Mouse (Mus musculus): ENCODE results near the gene Ttc9c.

The Ttc9c gene

DNA sequence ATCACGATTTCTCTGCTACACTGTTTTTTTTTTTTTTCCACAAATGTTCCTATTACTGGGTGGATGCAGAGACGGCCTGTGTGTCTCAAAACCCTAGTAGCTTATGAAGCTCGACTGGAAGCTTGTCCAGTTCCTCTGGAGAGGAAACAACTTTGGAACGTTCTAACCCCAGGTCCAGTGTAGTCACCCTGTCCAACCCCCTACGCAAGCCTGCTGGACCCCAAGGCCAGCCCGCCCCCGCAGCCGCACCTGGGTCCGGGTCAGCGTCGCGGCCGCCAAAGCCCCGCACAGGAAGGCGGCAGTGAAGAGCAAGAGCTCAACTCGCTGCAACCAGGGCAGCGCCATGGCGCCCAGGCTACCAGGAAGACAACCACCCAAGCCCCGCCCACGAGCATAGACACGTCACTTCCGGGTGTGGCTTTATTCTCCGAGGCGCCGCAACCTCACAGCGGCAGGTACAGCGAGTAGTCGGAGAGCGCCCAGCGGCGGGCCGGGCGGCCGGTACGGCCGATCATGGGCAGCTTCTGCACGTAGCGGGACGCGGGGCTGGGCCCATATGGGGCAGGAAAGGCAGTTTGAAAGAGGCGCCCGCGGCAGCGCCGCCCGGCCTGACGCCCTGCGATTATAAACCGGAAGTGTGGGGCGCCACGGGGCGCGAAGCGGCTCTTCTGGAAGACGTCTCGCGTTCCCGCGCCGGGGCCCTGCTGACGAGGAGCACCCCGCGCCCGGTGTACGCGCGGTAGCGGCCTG, 44.9 kb downstream of the Ttc9c start, which contains the start of gene Tmem179b:
Gene Tmem179b, minus strand, starts transcription at position 382 of the 750 bp plus-strand sequence.
- peak; percentile 97 for DNase-seq (ENCODE audit: low read depth, low spot score)

DNA sequence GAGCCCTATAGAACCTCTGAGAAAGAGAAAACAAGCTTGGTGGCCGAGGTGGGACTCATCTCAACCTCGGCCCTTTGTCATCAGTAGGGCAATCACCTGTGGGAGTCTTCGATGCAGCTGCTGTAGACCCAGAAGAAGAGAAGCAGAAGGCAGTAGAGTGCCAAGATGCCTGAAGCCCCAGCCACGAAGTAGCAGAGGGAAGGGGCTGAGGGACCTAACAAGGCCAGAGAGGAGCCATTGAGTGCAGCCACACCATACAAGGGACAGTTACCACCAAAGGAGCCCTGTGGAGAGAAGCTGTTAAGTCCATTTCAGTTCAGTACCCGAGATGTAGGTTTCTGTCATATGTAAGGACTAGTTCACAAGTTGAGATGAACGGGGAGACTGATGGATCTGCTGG, 45.7 kb downstream of the Ttc9c start:
- no peak for DNase-seq (ENCODE audit: low read depth, low spot score)

DNA sequence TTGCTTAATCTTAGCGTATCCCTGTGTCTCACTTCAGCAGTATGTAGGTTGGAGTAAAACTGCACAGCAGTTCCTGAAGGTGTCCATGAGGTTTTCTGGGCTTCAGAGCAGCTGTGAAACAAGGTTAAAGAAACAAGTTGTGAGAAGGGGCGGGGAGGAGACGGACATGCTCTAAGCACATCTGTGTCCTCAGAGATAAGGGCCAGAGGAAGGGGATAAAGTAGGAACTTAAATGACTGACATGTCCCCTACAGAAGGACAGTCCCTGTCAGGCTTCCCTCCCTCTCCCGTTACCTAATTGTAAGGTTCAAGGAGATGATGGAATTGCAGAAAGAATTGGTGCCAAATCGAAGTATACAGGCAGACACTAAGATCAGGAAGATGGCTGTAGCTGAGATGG, 46.1 kb downstream of the Ttc9c start:
- no peak for DNase-seq (ENCODE audit: low read depth, low spot score)

DNA sequence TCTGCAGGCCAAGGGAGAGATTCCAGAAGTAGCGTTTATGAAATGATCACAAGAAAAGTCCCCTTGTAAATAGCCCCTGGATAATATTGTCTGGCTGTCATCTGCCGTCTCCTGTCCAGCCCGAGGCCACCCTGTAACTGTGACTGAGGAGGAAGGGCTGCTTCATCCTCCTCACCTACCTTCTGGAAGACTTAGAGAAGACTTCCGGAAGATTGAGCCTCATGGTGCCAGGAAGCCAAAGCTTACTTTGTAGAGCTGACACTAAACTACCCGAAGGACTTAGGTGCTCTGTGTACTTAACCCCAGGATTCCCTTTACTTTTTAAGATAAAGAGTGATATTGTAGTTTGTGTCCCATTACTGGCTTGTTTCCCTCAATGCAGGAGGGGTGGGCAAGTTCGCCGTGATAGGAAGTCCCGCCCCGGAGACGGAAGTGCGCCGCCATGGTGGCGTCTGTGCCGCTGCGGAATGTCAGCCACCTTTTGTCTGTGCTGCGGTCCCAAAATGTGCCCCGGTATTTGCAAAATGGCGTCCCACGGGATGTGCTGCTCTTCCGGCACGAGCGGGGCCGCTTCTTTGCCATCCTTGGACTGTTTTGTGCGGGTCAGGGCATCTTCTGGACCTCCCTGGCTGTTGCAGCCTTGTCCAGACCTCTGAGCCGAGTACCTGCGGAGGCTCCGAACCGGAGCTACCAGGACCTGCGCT, 48.4 kb downstream of the Ttc9c start, which contains the start of gene Tmem223:
Gene Tmem223, plus strand, starts transcription at position 430 of the 704 bp plus-strand sequence.
- peak; percentile 91 for DNase-seq (ENCODE audit: low read depth, low spot score)

DNA sequence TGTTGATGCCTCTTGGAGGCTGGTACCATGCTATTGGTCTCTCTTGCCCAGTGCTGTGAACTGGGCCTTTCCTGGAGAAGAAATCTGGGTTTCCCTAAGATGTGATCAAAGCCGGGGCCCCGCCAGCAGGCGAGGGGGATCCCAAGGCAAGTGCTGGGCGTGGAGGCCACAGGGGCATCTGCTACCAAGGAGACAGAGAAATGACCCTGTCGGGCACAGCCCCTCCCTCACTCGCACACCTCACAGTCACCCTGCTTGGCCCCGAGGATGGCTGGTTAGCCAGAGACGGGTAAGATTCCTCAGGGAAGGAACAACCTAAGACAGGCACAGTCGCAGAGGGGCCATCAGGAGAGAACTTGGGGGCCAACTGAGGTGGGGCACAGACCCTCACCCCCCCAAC, 53.6 kb downstream of the Ttc9c start:
- no peak for DNase-seq (ENCODE audit: low read depth, low spot score)

DNA sequence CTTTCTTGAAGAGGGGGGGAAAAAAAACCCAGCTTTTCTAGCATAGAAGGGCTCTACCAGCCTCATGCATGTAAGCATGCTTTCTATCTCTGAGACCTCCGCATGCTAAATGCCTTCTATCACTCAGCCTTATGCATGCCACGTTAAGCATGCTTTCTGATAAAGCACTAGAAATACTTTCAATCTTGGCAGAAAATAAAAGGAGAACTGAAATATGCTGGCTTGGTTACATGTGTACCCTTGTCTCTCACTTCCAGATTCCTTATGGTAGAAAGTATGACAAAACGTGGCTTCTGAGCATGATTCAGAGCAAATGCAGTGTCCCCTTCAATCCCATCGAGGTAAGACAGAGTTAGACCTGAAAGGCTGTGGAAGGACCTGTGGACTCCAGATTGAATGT, 55.9 kb downstream of the Ttc9c start:
- no peak for DNase-seq (ENCODE audit: low read depth, low spot score)

DNA sequence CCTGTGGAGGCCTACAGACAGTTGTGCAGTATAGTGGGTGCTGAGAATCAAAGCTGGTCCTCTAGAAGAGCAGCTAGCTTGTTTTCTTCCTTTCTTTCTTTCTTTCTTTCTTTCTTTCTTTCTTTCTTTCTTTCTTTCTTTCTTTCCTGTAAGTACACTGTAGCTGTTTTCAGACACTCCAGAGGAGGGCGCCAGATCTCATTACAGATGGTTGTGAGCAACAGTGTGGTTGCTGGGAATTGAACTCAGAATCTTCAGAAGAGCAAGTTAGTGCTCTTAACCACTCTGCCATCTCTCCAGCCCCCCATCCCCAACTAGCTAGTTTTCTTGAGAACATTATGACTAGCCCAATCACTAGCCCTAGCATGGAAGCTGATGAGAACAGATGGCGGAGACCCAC, 58.4 kb downstream of the Ttc9c start:
- peak; percentile 35 for DNase-seq (ENCODE audit: low read depth, low spot score)
